Mouse (Mus musculus): ENCODE measurements at regions not wholly inside any gene's neighbourhood (a gene's known extent, or its start where the extent isn't known, plus 50 kb on each side); places are given as distances from the start of the nearest gene placed in this dataset.
A peak's percentile ranks its signal among the peaks of the same experiment; 100 is the strongest.

- peak; percentile 52; the same call in 1 of the 2 replicates for ATAC-seq
- 0 out of 2 replicates have a peak, but pooled peaks cover 6% of the 10 kb centered on the region for H3K4me1 ChIP-seq (ENCODE audit: insufficient read depth, low read depth, low read length)
- TF ChIP-seq CTCF (IDR thresholded peaks at IDR 0.05): no peak
- TF ChIP-seq EP300 (IDR thresholded peaks at IDR 0.05): 0 out of 2 replicates have a peak, but pooled peaks have one; percentile 22
- peak; percentile 66 for DNase-seq (ENCODE audit: low spot score)
- H3K4me3 ChIP-seq (ENCODE audit: low read depth, low read length): no peak overlapping the region
- 0 out of 2 replicates have a peak overlapping the region, but pooled peaks have one; percentile 38 for H3K27ac ChIP-seq (ENCODE audit: low read length)
- no peaks in the 10 kb centered on the region for H3K9me3 ChIP-seq (ENCODE audit: low read length)
- no peaks in the 10 kb centered on the region for H3K27me3 ChIP-seq (replicated peaks; ENCODE audit: insufficient read depth, low read length)
- H3K4me2 ChIP-seq (replicated peaks; ENCODE audit: low read depth, low read length): no peak overlapping the region
- H3K9ac ChIP-seq (replicated peaks; ENCODE audit: low read depth): no peak overlapping the region
- H3K36me3 ChIP-seq (ENCODE audit: insufficient read depth, low read length): no peaks in the 10 kb centered on the region
- 51% methylated on average over 7 of the region's 7 CpGs for WGBS
Measured at GRCm38 (mm10) chr10:96822344-96823335, 205.8 kb downstream of the Btg1 start.

- H3K27ac ChIP-seq (ENCODE audit: low read length): no peak overlapping the region
- no peak overlapping the region for H3K4me3 ChIP-seq (ENCODE audit: low read depth, low read length)
Measured at GRCm38 (mm10) chr10:96826234-96826788, 209.5 kb downstream of the Btg1 start.

GRCm38 (mm10) chr10:96827971-96828370, 211.2 kb downstream of the Btg1 start:
- Histone ChIP-seq H3K27me3 (replicated peaks; ENCODE audit: insufficient read depth, low read length) (no peaks in the 10 kb centered on the region), H3K36me3 (ENCODE audit: insufficient read depth, low read length) (no peaks in the 10 kb centered on the region), H3K9ac (replicated peaks; ENCODE audit: low read depth) (no peak overlapping the region), H3K9me3 (ENCODE audit: low read length) (no peaks in the 10 kb centered on the region), H3K4me1 (ENCODE audit: insufficient read depth, low read depth, low read length) (no peaks in the 10 kb centered on the region), H3K27ac (ENCODE audit: low read length) (no peak overlapping the region), H3K4me2 (replicated peaks; ENCODE audit: low read depth, low read length) (no peak overlapping the region), H3K4me3 (ENCODE audit: low read depth, low read length) (no peak overlapping the region)
- TF ChIP-seq CTCF (IDR thresholded peaks at IDR 0.05): no peak
- TF ChIP-seq EP300 (IDR thresholded peaks at IDR 0.05): no peak
- WGBS: 85% methylated on average over 5 of the region's 5 CpGs
- no peak for DNase-seq (ENCODE audit: low spot score)
- no peak for ATAC-seq

More at GRCm38 (mm10) chr10:96826234-96826788, 209.5 kb downstream of the Btg1 start:
- peak; percentile 61 for DNase-seq (ENCODE audit: low spot score)
- TF ChIP-seq EP300 (IDR thresholded peaks at IDR 0.05) (peak; percentile 56), CTCF (IDR thresholded peaks at IDR 0.05) (no peak)
- Histone ChIP-seq H3K9ac (replicated peaks; ENCODE audit: low read depth) (no peak overlapping the region), H3K36me3 (ENCODE audit: insufficient read depth, low read length) (no peaks in the 10 kb centered on the region), H3K4me1 (ENCODE audit: insufficient read depth, low read depth, low read length) (0 out of 2 replicates have a peak, but pooled peaks cover 6% of the 10 kb centered on the region), H3K4me2 (replicated peaks; ENCODE audit: low read depth, low read length) (peak overlapping the region; percentile 20; the same call in 1 of the 2 replicates), H3K27me3 (replicated peaks; ENCODE audit: insufficient read depth, low read length) (no peaks in the 10 kb centered on the region), H3K9me3 (ENCODE audit: low read length) (no peaks in the 10 kb centered on the region)
- 11% methylated on average over 7 of the region's 7 CpGs for WGBS
- peak; percentile 67 for ATAC-seq

- no peak for TF ChIP-seq CTCF (IDR thresholded peaks at IDR 0.05)
- TF ChIP-seq EP300 (IDR thresholded peaks at IDR 0.05): no peak
- no peaks in the 10 kb centered on the region for H3K9me3 ChIP-seq (ENCODE audit: low read length)
- no peaks in the 10 kb centered on the region for H3K4me1 ChIP-seq (ENCODE audit: insufficient read depth, low read depth, low read length)
- 86% methylated on average over 7 of the region's 7 CpGs for WGBS
- H3K36me3 ChIP-seq (ENCODE audit: insufficient read depth, low read length): no peaks in the 10 kb centered on the region
- DNase-seq (ENCODE audit: low spot score) (peak; percentile 24), ATAC-seq (no peak)
- H3K9ac ChIP-seq (replicated peaks; ENCODE audit: low read depth): no peak overlapping the region
- H3K4me2 ChIP-seq (replicated peaks; ENCODE audit: low read depth, low read length): no peak overlapping the region
- H3K4me3 ChIP-seq (ENCODE audit: low read depth, low read length): no peak overlapping the region
- H3K27ac ChIP-seq (ENCODE audit: low read length): no peak overlapping the region
- H3K27me3 ChIP-seq (replicated peaks; ENCODE audit: insufficient read depth, low read length): no peaks in the 10 kb centered on the region
Measured at GRCm38 (mm10) chr10:96828581-96829246, 211.9 kb downstream of the Btg1 start.

- Histone ChIP-seq H3K9me3 (ENCODE audit: low read length) (no peaks in the 10 kb centered on the region), H3K4me1 (ENCODE audit: insufficient read depth, low read depth, low read length) (no peaks in the 10 kb centered on the region), H3K4me3 (ENCODE audit: low read depth, low read length) (no peak overlapping the region), H3K4me2 (replicated peaks; ENCODE audit: low read depth, low read length) (no peak overlapping the region), H3K9ac (replicated peaks; ENCODE audit: low read depth) (no peak overlapping the region), H3K27me3 (replicated peaks; ENCODE audit: insufficient read depth, low read length) (no peaks in the 10 kb centered on the region), H3K27ac (ENCODE audit: low read length) (no peak overlapping the region), H3K36me3 (ENCODE audit: insufficient read depth, low read length) (no peaks in the 10 kb centered on the region)
- no peak for ATAC-seq
- no peak for DNase-seq (ENCODE audit: low spot score)
- 84% methylated on average over 12 of the region's 12 CpGs for WGBS
- TF ChIP-seq CTCF (IDR thresholded peaks at IDR 0.05): no peak
- TF ChIP-seq EP300 (IDR thresholded peaks at IDR 0.05): no peak
Measured at GRCm38 (mm10) chr10:96831071-96831470, 214.3 kb downstream of the Btg1 start.

- no peak overlapping the region for H3K4me3 ChIP-seq (ENCODE audit: low read depth, low read length)
- TF ChIP-seq CTCF (IDR thresholded peaks at IDR 0.05): no peak
- TF ChIP-seq EP300 (IDR thresholded peaks at IDR 0.05): no peak
- 87% methylated on average over 7 of the region's 7 CpGs for WGBS
Measured at GRCm38 (mm10) chr10:96837230-96837629, 220.4 kb downstream of the Btg1 start.

More at GRCm38 (mm10) chr10:96837230-96837629, 220.4 kb downstream of the Btg1 start:
- H3K27me3 ChIP-seq (replicated peaks; ENCODE audit: insufficient read depth, low read length): no peaks in the 10 kb centered on the region
- no peak overlapping the region for H3K9ac ChIP-seq (replicated peaks; ENCODE audit: low read depth)
- H3K9me3 ChIP-seq (ENCODE audit: low read length): no peaks in the 10 kb centered on the region
- no peak overlapping the region for H3K27ac ChIP-seq (ENCODE audit: low read length)
- no peaks in the 10 kb centered on the region for H3K4me1 ChIP-seq (ENCODE audit: insufficient read depth, low read depth, low read length)
- DNase-seq (ENCODE audit: low spot score): no peak
- ATAC-seq: no peak
- no peaks in the 10 kb centered on the region for H3K36me3 ChIP-seq (ENCODE audit: insufficient read depth, low read length)
- no peak overlapping the region for H3K4me2 ChIP-seq (replicated peaks; ENCODE audit: low read depth, low read length)
